Mouse (Mus musculus): ENCODE data around the gene Lrif1. TPM values are rescaled to one million over a fixed set of nuclear protein-coding genes. Genes with fewer than 3 reads are reported as not detected.

The Lrif1 gene
- total and polyA plus RNA-seq, 2 experiments from 2014 or later, result 17.2 to 18.1 TPM

DNA sequence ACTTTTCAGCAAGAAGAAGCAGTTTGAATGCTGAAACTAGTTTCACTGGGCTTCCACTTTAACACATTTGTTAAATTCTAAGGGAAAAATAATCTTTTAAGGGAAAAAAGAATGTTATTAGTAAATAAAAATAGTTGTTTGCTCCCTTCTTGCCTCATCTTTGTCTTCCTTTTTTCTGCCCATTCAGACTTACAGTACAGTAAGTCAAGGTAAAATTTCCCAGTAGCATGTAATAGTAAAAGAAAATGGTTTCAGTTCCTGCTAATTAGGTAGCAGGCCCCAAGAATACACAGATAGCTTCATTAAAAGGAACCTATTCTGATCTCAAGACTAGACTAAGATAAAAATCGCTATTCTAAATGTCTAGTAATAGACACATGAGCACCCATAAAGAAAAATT is 71.1 kb downstream of the Lrif1 start:
- Histone ChIP-seq H3K27ac (ENCODE audit: low read depth, low read length) (no peak overlapping the region), H3K27me3 (ENCODE audit: insufficient read depth, low read length) (no peaks in the 10 kb centered on the region), H3K9ac (replicated peaks; ENCODE audit: low read length, poor library complexity, severe bottlenecking) (no peak overlapping the region), H3K4me2 (ENCODE audit: low read depth, low read length, poor library complexity, severe bottlenecking) (no peak overlapping the region), H3K4me3 (ENCODE audit: low read depth, low read length) (no peak overlapping the region), H3K9me3 (ENCODE audit: low read length) (no peaks in the 10 kb centered on the region), H3K36me3 (ENCODE audit: insufficient read depth, low read length) (no peaks in the 10 kb centered on the region), H3K4me1 (ENCODE audit: insufficient read depth, low read length) (no peaks in the 10 kb centered on the region)
- ATAC-seq (ENCODE audit: low FRiP score), result no peak
- TF ChIP-seq CTCF (IDR thresholded peaks at IDR 0.05), result no peak
- 61% methylated on average over 1 of the region's 1 CpGs for WGBS
- DNase-seq (ENCODE audit: low spot score), result no peak

DNA sequence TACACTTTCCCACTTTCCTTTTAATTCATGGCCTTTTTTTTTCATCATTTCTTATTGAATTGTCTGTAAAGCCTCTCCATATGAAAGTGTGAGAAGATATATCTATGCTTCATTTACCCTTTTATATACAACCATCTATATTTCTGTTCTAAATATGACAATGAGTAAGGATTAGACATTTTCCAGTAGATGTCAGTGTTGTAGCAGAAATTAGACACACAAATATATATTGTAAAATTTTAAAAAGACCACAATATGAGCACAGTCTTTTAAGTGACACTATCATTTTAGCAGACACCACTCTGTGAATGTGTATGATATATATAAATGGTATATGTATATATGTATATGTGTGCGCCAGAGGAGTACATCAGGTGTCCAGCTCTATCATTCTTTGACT is 87.0 kb downstream of the Lrif1 start:
- no peak for TF ChIP-seq CTCF (IDR thresholded peaks at IDR 0.05)
- Histone ChIP-seq H3K9me3 (ENCODE audit: low read length) (no peaks in the 10 kb centered on the region), H3K9ac (replicated peaks; ENCODE audit: low read length, poor library complexity, severe bottlenecking) (no peak overlapping the region), H3K36me3 (ENCODE audit: insufficient read depth, low read length) (no peaks in the 10 kb centered on the region), H3K4me2 (ENCODE audit: low read depth, low read length, poor library complexity, severe bottlenecking) (no peak overlapping the region), H3K4me1 (ENCODE audit: insufficient read depth, low read length) (no peaks in the 10 kb centered on the region), H3K4me3 (ENCODE audit: low read depth, low read length) (no peak overlapping the region), H3K27ac (ENCODE audit: low read depth, low read length) (no peak overlapping the region), H3K27me3 (ENCODE audit: insufficient read depth, low read length) (no peaks in the 10 kb centered on the region)
- 83% methylated on average over 1 of the region's 1 CpGs for WGBS
- ATAC-seq (ENCODE audit: low FRiP score) (no peak), DNase-seq (ENCODE audit: low spot score) (no peak)

DNA sequence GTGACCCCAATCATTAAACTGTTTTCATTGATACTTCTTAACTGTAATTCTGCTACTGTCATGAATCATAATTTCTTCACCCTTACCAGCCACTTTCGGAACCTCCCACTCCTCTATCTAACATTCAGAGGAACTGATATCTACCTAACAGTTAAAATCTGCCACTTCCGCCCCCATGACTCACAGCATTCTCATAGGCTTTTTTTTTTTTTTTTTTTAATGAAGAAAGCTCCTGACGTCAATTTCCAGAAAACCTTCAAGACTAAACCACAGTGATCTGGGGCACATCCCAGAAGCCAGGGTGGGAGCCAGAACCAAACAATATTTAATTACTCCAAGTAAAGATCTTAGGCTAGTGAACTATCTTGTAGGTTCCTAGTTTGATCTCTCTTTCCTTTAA is 100.3 kb downstream of the Lrif1 start:
- Histone ChIP-seq H3K4me2 (ENCODE audit: low read depth, low read length, poor library complexity, severe bottlenecking) (no peak overlapping the region), H3K27ac (ENCODE audit: low read depth, low read length) (no peak overlapping the region), H3K4me3 (ENCODE audit: low read depth, low read length) (no peak overlapping the region), H3K4me1 (ENCODE audit: insufficient read depth, low read length) (no peaks in the 10 kb centered on the region), H3K27me3 (ENCODE audit: insufficient read depth, low read length) (no peaks in the 10 kb centered on the region), H3K9ac (replicated peaks; ENCODE audit: low read length, poor library complexity, severe bottlenecking) (no peak overlapping the region), H3K9me3 (ENCODE audit: low read length) (no peaks in the 10 kb centered on the region), H3K36me3 (ENCODE audit: insufficient read depth, low read length) (no peaks in the 10 kb centered on the region)
- DNase-seq (ENCODE audit: low spot score) (no peak), ATAC-seq (ENCODE audit: low FRiP score) (no peak)
- 84% methylated on average over 3 of the region's 3 CpGs for WGBS
- no peak for TF ChIP-seq CTCF (IDR thresholded peaks at IDR 0.05)

Other genes with a start within 250 kb of the Lrif1 start
- gene Dennd2d, start 202.6 kb upstream of the Lrif1 start, total RNA-seq (2014; rRNA removed), result 1.2 and 1.4 TPM in 2 replicates
- 0.91 and 0.93 TPM in 2 replicates for gene Dennd2d, start 202.6 kb upstream of the Lrif1 start, polyA plus RNA-seq (2015; fragmentation: Nextera tagmentation; extraction: Ambion mirVana)
- gene Dram2, start 137.2 kb upstream of the Lrif1 start, total RNA-seq (2014; rRNA removed), result 37.2 and 64.8 TPM in 2 replicates
- 64.6 and 67.3 TPM in 2 replicates for gene Dram2, start 137.2 kb upstream of the Lrif1 start, polyA plus RNA-seq (2015; fragmentation: Nextera tagmentation; extraction: Ambion mirVana)
- gene Cept1, start 137.2 kb upstream of the Lrif1 start, total RNA-seq (2014; rRNA removed), result 49.4 and 57.5 TPM in 2 replicates
- 36.6 and 43.0 TPM in 2 replicates for gene Cept1, start 137.2 kb upstream of the Lrif1 start, polyA plus RNA-seq (2015; fragmentation: Nextera tagmentation; extraction: Ambion mirVana)
- gene Cd53, start 105.2 kb downstream of the Lrif1 start, total RNA-seq (2014; rRNA removed), result 7.5 and 7.8 TPM in 2 replicates
- gene Cd53, start 105.2 kb downstream of the Lrif1 start, polyA plus RNA-seq (2015; fragmentation: Nextera tagmentation; extraction: Ambion mirVana), result 6.5 and 7.5 TPM in 2 replicates
- gene Olfr266, start 141.3 kb downstream of the Lrif1 start, total RNA-seq (2014; rRNA removed), result not detected in 2 replicates
- gene Olfr266, start 141.3 kb downstream of the Lrif1 start, polyA plus RNA-seq (2015; fragmentation: Nextera tagmentation; extraction: Ambion mirVana), result not detected in 2 replicates

All from midbrain, postnatal 0 days (tissue).